In genomic region chr6:115252099-115252873, GRCm38 (mm10) we compare ENCODE assay signal across 8 mouse cellular contexts. TPM values are rescaled to one million over a fixed set of nuclear protein-coding genes. Genes with fewer than 3 reads are reported as not detected.
DNase-seq lines count a peak whose midpoint lies in the region; ATAC-seq and TF ChIP-seq lines count a peak whose summit lies in the region.

Gene Timp4 (minus strand): TSS chr6:115252205.

- no peak within 1 kb of the TSS for H3K4me3 ChIP-seq in ES-Bruce4 (ENCODE audit: low read depth, low read length)
- no peak within 1 kb of the TSS for H3K4me3 ChIP-seq in forebrain, embryonic 15.5 days
- H3K4me3 ChIP-seq in intestine, embryonic 15.5 days (replicated peaks): peak within 1 kb of the TSS; percentile 1; the same call in 1 of the 2 replicates
- H3K4me3 ChIP-seq in midbrain, embryonic 15.5 days: 0 out of 2 replicates have a peak within 1 kb of the TSS, but pooled peaks have one; percentile 3

- H3K4me1 ChIP-seq in ES-Bruce4 (ENCODE audit: control insufficient read depth, insufficient read depth, low read length): no peaks in the 10 kb centered on the region
- peaks cover 8% of the 10 kb centered on the region; the same call in 1 of the 2 replicates for H3K4me1 ChIP-seq in forebrain, embryonic 15.5 days
- H3K4me1 ChIP-seq in intestine, embryonic 15.5 days (replicated peaks): peaks cover 12% of the 10 kb centered on the region
- H3K4me1 ChIP-seq in midbrain, embryonic 15.5 days: peaks cover 4% of the 10 kb centered on the region; the same call in 1 of the 2 replicates

- TF ChIP-seq CTCF in ES-Bruce4 (IDR thresholded peaks at IDR 0.05; ENCODE audit: low read depth, low read length): no peak

- no peaks in the 10 kb centered on the region for H3K36me3 ChIP-seq in ES-Bruce4 (ENCODE audit: control insufficient read depth, insufficient read depth, low read length, poor library complexity, severe bottlenecking)
- no peaks in the 10 kb centered on the region; the same call in 1 of the 2 replicates for H3K36me3 ChIP-seq in forebrain, embryonic 15.5 days
- H3K36me3 ChIP-seq in intestine, embryonic 15.5 days: no peaks in the 10 kb centered on the region
- no peaks in the 10 kb centered on the region for H3K36me3 ChIP-seq in midbrain, embryonic 15.5 days (replicated peaks)

- TF ChIP-seq POLR2A in ES-Bruce4 (IDR thresholded peaks at IDR 0.05; ENCODE audit: insufficient read depth, low read length): no peak

- peak; percentile 53; the same call in 1 of the 2 replicates for TF ChIP-seq EP300 in ES-Bruce4 (IDR thresholded peaks at IDR 0.05; ENCODE audit: insufficient read depth, low read depth, low read length)

- H3K27ac ChIP-seq in ES-Bruce4 (ENCODE audit: insufficient read depth, low read length): no peak within 1 kb of the TSS
- no peak within 1 kb of the TSS for H3K27ac ChIP-seq in forebrain, embryonic 15.5 days (replicated peaks)
- no peak within 1 kb of the TSS for H3K27ac ChIP-seq in intestine, embryonic 15.5 days
- peak within 1 kb of the TSS; percentile 63 for H3K27ac ChIP-seq in midbrain, embryonic 15.5 days

- peak; percentile 12 for DNase-seq in embryo, embryonic 10.5 days (ENCODE audit: low spot score)
- DNase-seq in embryo, embryonic 9.5 days (ENCODE audit: extremely low spot score): no peak
- no peak for DNase-seq in right cerebral cortex, postnatal 14 days
- DNase-seq in kidney, adult 9 months: no peak

- H3K9ac ChIP-seq in ES-Bruce4 (ENCODE audit: low read depth, poor library complexity, severe bottlenecking): no peak within 1 kb of the TSS
- no peak within 1 kb of the TSS for H3K9ac ChIP-seq in forebrain, embryonic 15.5 days (replicated peaks)
- H3K9ac ChIP-seq in intestine, embryonic 15.5 days: no peak within 1 kb of the TSS
- H3K9ac ChIP-seq in midbrain, embryonic 15.5 days: no peak within 1 kb of the TSS

- 19% methylated on average over 8 of the region's 10 CpGs for WGBS in forebrain, embryonic 15.5 days
- WGBS in intestine, embryonic 15.5 days: 41% methylated on average over 9 of the region's 10 CpGs
- 17% methylated on average over 7 of the region's 10 CpGs for WGBS in midbrain, embryonic 15.5 days

- no peaks in the 10 kb centered on the region for H3K27me3 ChIP-seq in ES-Bruce4 (ENCODE audit: control insufficient read depth, insufficient read depth, low read length, poor library complexity, severe bottlenecking)
- no peaks in the 10 kb centered on the region for H3K27me3 ChIP-seq in forebrain, embryonic 15.5 days
- H3K27me3 ChIP-seq in intestine, embryonic 15.5 days (replicated peaks): no peaks in the 10 kb centered on the region
- H3K27me3 ChIP-seq in midbrain, embryonic 15.5 days (replicated peaks): peaks cover 10% of the 10 kb centered on the region

- H3K4me2 ChIP-seq in forebrain, embryonic 15.5 days (replicated peaks): peak within 1 kb of the TSS; percentile 2; the same call in 1 of the 2 replicates
- peak within 1 kb of the TSS; percentile 58 for H3K4me2 ChIP-seq in intestine, embryonic 15.5 days (replicated peaks)
- H3K4me2 ChIP-seq in midbrain, embryonic 15.5 days: peak within 1 kb of the TSS; percentile 34

- no peaks in the 10 kb centered on the region for H3K9me3 ChIP-seq in ES-Bruce4 (replicated peaks; ENCODE audit: control insufficient read depth, insufficient read depth, low read length, poor library complexity, severe bottlenecking)
- H3K9me3 ChIP-seq in forebrain, embryonic 15.5 days: no peaks in the 10 kb centered on the region
- no peaks in the 10 kb centered on the region for H3K9me3 ChIP-seq in intestine, embryonic 15.5 days
- H3K9me3 ChIP-seq in midbrain, embryonic 15.5 days: no peaks in the 10 kb centered on the region

- no peak for ATAC-seq in forebrain, embryonic 15.5 days (replicated peaks)
- ATAC-seq in intestine, embryonic 15.5 days: no peak
- peak; percentile 66 for ATAC-seq in midbrain, embryonic 15.5 days (replicated peaks)

RNA-seq across cellular contexts. Expression of gene Timp4, which starts in this region (rescaled TPM):
- not detected in 2 replicates for polyA plus RNA-seq in ES-Bruce4 (2011; ENCODE audit: insufficient read depth, insufficient read length, low read depth, missing spikeins)
- polyA plus RNA-seq in forebrain, embryonic 15.5 days (2015; fragmentation: Nextera tagmentation; extraction: Ambion mirVana): 2.0 and 2.3 TPM in 2 replicates
- polyA plus RNA-seq in intestine, embryonic 15.5 days (2015; fragmentation: Nextera tagmentation; extraction: Ambion mirVana): 0.44 and 0.45 TPM in 2 replicates
- polyA plus RNA-seq in midbrain, embryonic 15.5 days (2015; fragmentation: Nextera tagmentation; extraction: Ambion mirVana): 10.2 and 12.3 TPM in 2 replicates

Comparison
In these comparisons a context has a peak if more than half of its experiments do, and no peak if none do; other contexts are left out.
1. H3K4me3 ChIP-seq: peak in intestine, embryonic 15.5 days (single experiment) and midbrain, embryonic 15.5 days (single experiment); none in ES-Bruce4 (single experiment) and forebrain, embryonic 15.5 days (single experiment).
2. H3K4me2 ChIP-seq: peak in every context shown above with its lines; median percentile 58 in intestine, embryonic 15.5 days; 34 in midbrain, embryonic 15.5 days; 2 in forebrain, embryonic 15.5 days.